Mouse (Mus musculus) heart, adult 2 months (tissue): ENCODE results near the gene Itga9. TPM values are rescaled to one million over a fixed set of nuclear protein-coding genes. Genes with fewer than 3 reads are reported as not detected.

Source experiments
- DNase-seq, 2 experiments: peaks; one replicate each; pipeline ENCODE4 v3.0.0; 2021
- H3K27ac ChIP-seq: fragments of 200-600 bp; 2 replicates; pipeline ENCODE4 v1.8.1; 2022
- H3K27me3 ChIP-seq: fragments of 200-500 bp; 2 replicates; pipeline ENCODE4 v1.6.1; 2012; ENCODE audit warnings: mild to moderate bottlenecking, low read length, inconsistent platforms, mixed read lengths; ENCODE audit not compliant: control insufficient read depth, insufficient read depth
- H3K36me3 ChIP-seq: fragments of 200-500 bp; 2 replicates; pipeline ENCODE4 v1.6.1; 2012; ENCODE audit warnings: low read length, inconsistent platforms; ENCODE audit not compliant: control insufficient read depth, insufficient read depth
- H3K4me1 ChIP-seq: fragments of 200-500 bp; 2 replicates; pipeline ENCODE4 v1.6.1; 2011; ENCODE audit warnings: low read length; ENCODE audit not compliant: control insufficient read depth, insufficient read depth
- H3K4me3 ChIP-seq: fragments of 200-600 bp; 2 replicates; pipeline ENCODE4 v1.8.1; 2022
- H3K79me2 ChIP-seq: fragments of 200-500 bp; replicated peaks from 2 replicates; pipeline ENCODE4 v1.6.1; 2012; ENCODE audit warnings: mild to moderate bottlenecking, inconsistent platforms, low read length, moderate library complexity, mixed read lengths; ENCODE audit not compliant: control insufficient read depth, insufficient read depth
- H3K9ac ChIP-seq: fragments of 200-500 bp; 2 replicates; pipeline ENCODE4 v1.6.1; 2012; ENCODE audit warnings: low read depth, mild to moderate bottlenecking, control low read depth, inconsistent platforms, low read length, mixed read lengths
- CTCF ChIP-seq: fragments of 200-600 bp; IDR thresholded peaks from 2 replicates; pipeline ENCODE4 v1.8.1; 2022; ENCODE audit warnings: antibody characterized with exemption, mild to moderate bottlenecking, moderate library complexity
- EP300 ChIP-seq: fragments of 200-500 bp; IDR thresholded peaks from 2 replicates; pipeline ENCODE4 v1.6.1; 2011; ENCODE audit warnings: low read depth, low read length, control low read depth; ENCODE audit not compliant: insufficient read depth
- POLR2A ChIP-seq: fragments of 200-500 bp; IDR thresholded peaks from 2 replicates; pipeline ENCODE4 v1.6.1; 2011; ENCODE audit warnings: mild to moderate bottlenecking, low read depth, low read length, control low read depth; ENCODE audit not compliant: insufficient read depth
- WGBS: fragments of 180-500 bp; shearing (Covaris S2); methylation state at CpG from one replicate; pipeline ENCODE4 v1.1.7; 2018; 5-methylcytosine and 5-hydroxymethylcytosine counted together
- intact Hi-C: fragments of 180-260 bp; cut with DNase I; formaldehyde crosslinking; loops from one replicate; pipeline ENCODE4 v1.15.1; 2025
- polyA plus RNA-seq: library from polyadenylated mRNA; depleted of rRNA; stranded (reverse); fragments of >200 nt; gene quantifications from 2 replicates; pipeline ENCODE4 v1.2.3, GENCODE M21; 2012
- total RNA-seq, 2 experiments: library from RNA; stranded (reverse); gene quantifications; 2 replicates each; pipeline ENCODE4 v1.2.3; 2021

Itga9 gene
- total and polyA plus RNA-seq, 3 experiments, result 34.8 to 41.9 (median 35.3) TPM

- Histone ChIP-seq H3K27ac (no peak overlapping the region), H3K4me3 (no peak overlapping the region), H3K27me3 (no peaks in the 10 kb centered on the region), H3K36me3 (peaks cover 4% of the 10 kb centered on the region), H3K9ac (no peak overlapping the region), H3K79me2 (no peaks in the 10 kb centered on the region), H3K4me1 (no peaks in the 10 kb centered on the region)
- TF ChIP-seq POLR2A, result no peak
- WGBS, result 95% methylated on average over 6 of the region's 6 CpGs
- intact Hi-C loops, result no loop called here
- no peak for DNase-seq
Measured at GRCm38 (mm10) chr9:118569328-118569727, 37.2 kb upstream of the Itga9 start.

GRCm38 (mm10) chr9:118570865-118571264 is 35.6 kb upstream of the Itga9 start:
- H3K4me3 ChIP-seq, result no peak overlapping the region
- no peak overlapping the region for H3K9ac ChIP-seq
- TF ChIP-seq CTCF, result peak; percentile 35
- TF ChIP-seq POLR2A, result no peak
- DNase-seq, result no peak
- no peak overlapping the region for H3K27ac ChIP-seq
- WGBS, result 76% methylated on average over 4 of the region's 4 CpGs
- peaks cover 4% of the 10 kb centered on the region for H3K36me3 ChIP-seq
- intact Hi-C loops, result no loop called here
- no peaks in the 10 kb centered on the region for H3K79me2 ChIP-seq
- H3K27me3 ChIP-seq, result no peaks in the 10 kb centered on the region
- H3K4me1 ChIP-seq, result no peaks in the 10 kb centered on the region

GRCm38 (mm10) chr9:118571701-118572100 is 34.8 kb upstream of the Itga9 start:
- no peaks in the 10 kb centered on the region for H3K4me1 ChIP-seq
- no peak overlapping the region for H3K4me3 ChIP-seq
- TF ChIP-seq POLR2A (no peak), EP300 (no peak), CTCF (no peak)
- no peak overlapping the region for H3K27ac ChIP-seq
- H3K27me3 ChIP-seq, result no peaks in the 10 kb centered on the region
- H3K9ac ChIP-seq, result no peak overlapping the region
- H3K36me3 ChIP-seq, result peaks cover 4% of the 10 kb centered on the region
- intact Hi-C loops, result no loop called here
- no peak for DNase-seq
- no peaks in the 10 kb centered on the region for H3K79me2 ChIP-seq
- WGBS, result 90% methylated on average over 4 of the region's 4 CpGs

DNA sequence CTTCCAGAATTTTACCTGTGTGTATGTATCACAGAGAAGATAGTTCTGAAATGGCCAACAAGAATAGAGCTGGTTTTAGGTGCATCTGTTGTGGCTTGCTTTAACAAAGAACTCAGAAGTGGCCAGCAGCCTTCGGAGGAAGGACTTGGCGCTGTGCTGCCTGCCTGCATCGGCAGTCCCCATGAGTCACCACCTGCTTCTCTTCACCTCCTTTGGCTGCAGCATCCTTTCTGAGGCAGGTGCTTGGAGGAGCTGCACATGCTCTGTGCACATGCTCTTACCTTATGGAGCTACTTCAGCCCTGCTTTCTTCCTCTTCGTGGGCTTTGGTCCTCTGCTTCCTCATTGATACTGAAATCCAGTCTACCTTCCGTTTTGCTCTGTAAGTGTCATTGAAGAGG is 31.6 kb upstream of the Itga9 start:
- Histone ChIP-seq H3K9ac (no peak overlapping the region), H3K79me2 (no peaks in the 10 kb centered on the region), H3K4me3 (no peak overlapping the region), H3K27me3 (no peaks in the 10 kb centered on the region), H3K4me1 (no peaks in the 10 kb centered on the region), H3K27ac (no peak overlapping the region), H3K36me3 (peaks cover 5% of the 10 kb centered on the region)
- intact Hi-C loops, result no loop called here
- TF ChIP-seq EP300, result no peak
- TF ChIP-seq CTCF, result no peak
- no peak for TF ChIP-seq POLR2A
- 82% methylated on average over 5 of the region's 5 CpGs for WGBS
- no peak for DNase-seq

GRCm38 (mm10) chr9:118580371-118580770 is 26.1 kb upstream of the Itga9 start:
- Histone ChIP-seq H3K27me3 (no peaks in the 10 kb centered on the region), H3K4me3 (no peak overlapping the region), H3K9ac (no peak overlapping the region), H3K79me2 (no peaks in the 10 kb centered on the region), H3K4me1 (peaks cover 3% of the 10 kb centered on the region), H3K36me3 (peaks cover 2% of the 10 kb centered on the region; the same call in 1 of the 2 replicates), H3K27ac (no peak overlapping the region)
- intact Hi-C loops, result loop anchor here (10.0 kb wide), 1 partner anchor 484 kb away; no protein-coding TSS in a partner anchor
- DNase-seq, result no peak
- no peak for TF ChIP-seq POLR2A
- TF ChIP-seq CTCF, result no peak
- TF ChIP-seq EP300, result no peak
- whole genome bisulfite sequencing, result 78% methylated on average over 6 of the region's 6 CpGs

DNA sequence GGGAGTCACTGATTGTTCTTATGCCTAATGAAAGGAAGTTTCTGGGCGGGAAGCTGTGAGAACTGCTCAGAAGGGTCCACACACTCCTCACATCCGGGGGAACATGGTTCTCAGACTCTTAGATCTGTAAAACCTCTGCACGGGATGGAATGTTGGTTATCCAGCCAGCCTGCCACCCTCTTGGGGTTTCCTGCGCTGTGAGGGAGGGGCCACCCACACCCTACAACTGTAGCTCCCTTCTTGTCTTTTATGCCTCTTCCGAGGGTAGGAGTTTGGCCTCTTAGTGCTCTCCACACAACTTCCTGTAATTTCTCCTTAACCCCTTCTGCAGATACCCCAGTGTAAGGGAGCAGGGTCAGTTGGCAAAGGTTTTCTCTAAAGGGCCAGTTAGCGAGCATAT is 23.7 kb upstream of the Itga9 start:
- peaks cover 2% of the 10 kb centered on the region; the same call in 1 of the 2 replicates for H3K36me3 ChIP-seq
- no peak overlapping the region for H3K4me3 ChIP-seq
- WGBS, result 40% methylated on average over 6 of the region's 6 CpGs
- H3K27me3 ChIP-seq, result no peaks in the 10 kb centered on the region
- no peaks in the 10 kb centered on the region for H3K79me2 ChIP-seq
- peaks cover 3% of the 10 kb centered on the region for H3K4me1 ChIP-seq
- intact Hi-C loops, result loop anchor here (10.0 kb wide), 1 partner anchor 482 kb away; no protein-coding TSS in a partner anchor
- TF ChIP-seq EP300, result no peak
- TF ChIP-seq CTCF, result no peak
- TF ChIP-seq POLR2A, result no peak
- no peak overlapping the region for H3K27ac ChIP-seq
- H3K9ac ChIP-seq, result no peak overlapping the region
- no peak for DNase-seq
